ENCODE assay signal across 16 mouse cellular contexts in genomic region chr4:140911416-140911815, GRCm38 (mm10). TPM values are rescaled to one million over a fixed set of nuclear protein-coding genes. Genes with fewer than 3 reads are reported as not detected.
A peak's percentile ranks its signal among the peaks of the same experiment; 100 is the strongest.
DNase-seq lines count a peak whose midpoint lies in the region; ATAC-seq and TF ChIP-seq lines count a peak whose summit lies in the region.
"Had no signal": no experiment of that assay in that cellular context is flagged by ENCODE, and none has a peak within 500 bp of the region (broad histone marks: within the 10 kb centered on the region; RNA-seq: fewer than 3 reads in every experiment).

No protein-coding gene starts in this region.

- 88% methylated on average over 9 of the region's 9 CpGs for WGBS in kidney, embryonic 14.5 days
- 89% methylated on average over 9 of the region's 9 CpGs for WGBS in kidney, adult 2 months
- whole genome bisulfite sequencing in liver, embryonic 12.5 days (ENCODE audit: insufficient replicate concordance), result 72% methylated on average over 9 of the region's 9 CpGs

- no peaks in the 10 kb centered on the region for H3K9me3 ChIP-seq in kidney, embryonic 14.5 days (ENCODE audit: control insufficient read depth, low read length)
- no peaks in the 10 kb centered on the region for H3K9me3 ChIP-seq in liver, embryonic 12.5 days (replicated peaks)
- H3K9me3 ChIP-seq: embryonic facial prominence, embryonic 15.5 days; forebrain, embryonic 10.5 days; heart, embryonic 12.5 days; hindbrain, embryonic 15.5 days had no signal

- no peaks in the 10 kb centered on the region for H3K36me3 ChIP-seq in kidney, embryonic 14.5 days (ENCODE audit: control insufficient read depth, insufficient read depth, low read length)
- H3K36me3 ChIP-seq in kidney, adult 2 months (ENCODE audit: control insufficient read depth, insufficient read depth, low read length), result no peaks in the 10 kb centered on the region
- H3K36me3 ChIP-seq in liver, embryonic 12.5 days, result no peaks in the 10 kb centered on the region
- H3K36me3 ChIP-seq: embryonic facial prominence, embryonic 15.5 days; forebrain, embryonic 10.5 days; heart, embryonic 12.5 days; hindbrain, embryonic 15.5 days had no signal

- H3K4me1 ChIP-seq in kidney, embryonic 14.5 days (ENCODE audit: control insufficient read depth, insufficient read depth, low read length), result peaks cover 9% of the 10 kb centered on the region
- H3K4me1 ChIP-seq in kidney, adult 2 months (ENCODE audit: control insufficient read depth, insufficient read depth, low read length), result no peaks in the 10 kb centered on the region; the same call in 1 of the 2 replicates
- H3K4me1 ChIP-seq in liver, embryonic 12.5 days, result peaks cover 45% of the 10 kb centered on the region

- 0 out of 2 replicates have a peak, but pooled peaks cover 1% of the 10 kb centered on the region for H3K27me3 ChIP-seq in kidney, embryonic 14.5 days (ENCODE audit: control insufficient read depth, insufficient read depth, low read length)
- H3K27me3 ChIP-seq in kidney, adult 2 months (replicated peaks; ENCODE audit: control insufficient read depth, insufficient read depth, low read length), result no peaks in the 10 kb centered on the region
- peaks cover 52% of the 10 kb centered on the region for H3K27me3 ChIP-seq in liver, embryonic 12.5 days (replicated peaks)

- no peak overlapping the region for H3K4me2 ChIP-seq in kidney, embryonic 14.5 days (replicated peaks; ENCODE audit: low read depth, low read length)
- H3K4me2 ChIP-seq in liver, embryonic 12.5 days, result no peak overlapping the region
- H3K4me2 ChIP-seq: embryonic facial prominence, embryonic 15.5 days; hindbrain, embryonic 15.5 days had no signal

- H3K4me3 ChIP-seq in kidney, embryonic 14.5 days (ENCODE audit: low read length), result no peak overlapping the region
- H3K4me3 ChIP-seq in kidney, adult 2 months (ENCODE audit: insufficient read depth, low read depth, low read length), result no peak overlapping the region
- no peak overlapping the region for H3K4me3 ChIP-seq in liver, embryonic 12.5 days
- H3K4me3 ChIP-seq: embryonic facial prominence, embryonic 15.5 days; heart, embryonic 12.5 days; hindbrain, embryonic 15.5 days had no signal

- TF ChIP-seq POLR2A in kidney, adult 2 months (IDR thresholded peaks at IDR 0.05; ENCODE audit: low read depth, low read length), result no peak

- peak; percentile 1 for DNase-seq in gastrocnemius, postnatal 10 days
- no peak for DNase-seq in gastrocnemius, adult 18-20 months (ENCODE audit: low spot score)
- no peak for DNase-seq in kidney, adult 2 months
- DNase-seq in liver, result peak; percentile 1
- peak; percentile 7 for DNase-seq in urinary bladder, adult 2 months (ENCODE audit: low spot score)
- DNase-seq in urinary bladder, postnatal 10 days (ENCODE audit: low spot score), result no peak
- DNase-seq: cerebellum, adult 18-20 months; cerebellum, adult 9-11 months; cerebellum, postnatal 36 days had no signal

- H3K9ac ChIP-seq in kidney, embryonic 14.5 days (ENCODE audit: low read depth, low read length), result no peak overlapping the region
- H3K9ac ChIP-seq in liver, embryonic 12.5 days, result no peak overlapping the region
- H3K9ac ChIP-seq: embryonic facial prominence, embryonic 15.5 days; heart, embryonic 12.5 days; hindbrain, embryonic 15.5 days had no signal

- TF ChIP-seq CTCF in kidney, adult 2 months (conservative IDR thresholded peaks at IDR 0.05; ENCODE audit: insufficient read depth, insufficient read length, low read depth, low read length), result no peak

- ATAC-seq in kidney, embryonic 14.5 days (ENCODE audit: low FRiP score, low TSS enrichment), result no peak
- no peak for ATAC-seq in liver, embryonic 12.5 days
- ATAC-seq: forebrain, embryonic 14.5 days had no signal

- H3K27ac ChIP-seq in kidney, embryonic 14.5 days (ENCODE audit: low read depth, low read length), result 0 out of 2 replicates have a peak overlapping the region, but pooled peaks have one; percentile 33
- H3K27ac ChIP-seq in kidney, adult 2 months (ENCODE audit: insufficient read depth, low read depth, low read length), result no peak overlapping the region
- H3K27ac ChIP-seq in liver, embryonic 12.5 days, result no peak overlapping the region
- H3K27ac ChIP-seq: embryonic facial prominence, embryonic 15.5 days; forebrain, embryonic 10.5 days; hindbrain, embryonic 15.5 days had no signal

RNA-seq across cellular contexts. Expression of gene Padi2, which starts 5.3 kb away (rescaled TPM):
- total RNA-seq in gastrocnemius, postnatal 10 days (2021), result 100 to 1,000 TPM in 1 of 2 experiments, 10 to 100 TPM in 1; 96.8 to 105 TPM
- 100 to 1,000 TPM; 129 to 189 TPM for total RNA-seq in gastrocnemius, adult 18-20 months (2021)
- polyA plus RNA-seq in kidney, embryonic 14.5 days (2014; fragmentation: Nextera tagmentation; extraction: Ambion mirVana), result 13.9 and 22.6 TPM in 2 replicates
- 4.9 and 5.1 TPM in 2 replicates for polyA plus RNA-seq in kidney, adult 2 months (2012; rRNA removed)
- 2.5 and 3.7 TPM in 2 replicates for polyA plus RNA-seq in liver, embryonic 12.5 days (2016; fragmentation: Nextera tagmentation; extraction: Ambion mirVana)
- polyA plus RNA-seq in urinary bladder, adult 2 months (2012; rRNA removed), result 1.7 and 1.8 TPM in 2 replicates

RNA-seq across cellular contexts. Expression of gene Sdhb, which starts 49.6 kb away (rescaled TPM):
- total RNA-seq in gastrocnemius, postnatal 10 days (2021), result 100 to 1,000 TPM; 406 to 464 TPM
- 100 to 1,000 TPM; 630 to 677 TPM for total RNA-seq in gastrocnemius, adult 18-20 months (2021)
- polyA plus RNA-seq in kidney, embryonic 14.5 days (2014; fragmentation: Nextera tagmentation; extraction: Ambion mirVana), result 442 and 499 TPM in 2 replicates
- polyA plus RNA-seq in kidney, adult 2 months (2012; rRNA removed), result 655 and 703 TPM in 2 replicates
- polyA plus RNA-seq in liver, embryonic 12.5 days (2016; fragmentation: Nextera tagmentation; extraction: Ambion mirVana), result 241 and 248 TPM in 2 replicates
- polyA plus RNA-seq in urinary bladder, adult 2 months (2012; rRNA removed), result 175 and 188 TPM in 2 replicates

Comparison
In these comparisons a context has a peak if more than half of its experiments do, and no peak if none do; other contexts are left out.
1. DNase-seq: peak in gastrocnemius, postnatal 10 days (single experiment), liver (single experiment) and urinary bladder, adult 2 months (single experiment); none in gastrocnemius, adult 18-20 months (single experiment), kidney, adult 2 months (single experiment) and urinary bladder, postnatal 10 days (single experiment).